Mouse (Mus musculus): Measurements from ENCODE around the gene Dgkg. TPM values are rescaled to one million over a fixed set of nuclear protein-coding genes. Genes with fewer than 3 reads are reported as not detected.

Dgkg gene
- total RNA-seq, 1 experiment: 0.22 TPM

DNA sequence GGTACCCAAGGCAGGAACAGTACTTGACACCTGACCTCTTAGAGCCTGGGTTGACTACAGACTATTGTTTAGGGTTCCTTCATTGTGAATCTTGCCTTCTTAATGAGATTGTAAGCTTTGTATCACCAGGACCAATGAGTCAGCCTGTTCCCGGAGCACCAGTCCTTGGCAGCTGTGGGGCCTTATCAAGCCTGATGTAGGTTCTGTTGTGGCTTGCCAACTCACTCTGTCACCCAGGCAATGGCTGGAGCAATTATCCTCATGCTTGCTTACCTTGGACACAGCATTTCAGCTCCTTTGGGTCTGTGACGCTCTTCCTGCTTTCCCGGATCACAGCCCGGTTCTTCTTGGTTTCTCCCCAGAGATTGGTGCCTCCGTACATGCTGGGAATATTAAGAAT lies 157.1 kb downstream of the Dgkg start:
- Histone ChIP-seq H3K4me3 (ENCODE audit: insufficient read depth in 1 of 2, low read depth in 1 of 2, low read length in 2 of 2, poor library complexity in 1 of 2, severe bottlenecking in 1 of 2) (no peak overlapping the region), H3K9ac (ENCODE audit: insufficient read depth, low read depth, low read length, poor library complexity, severe bottlenecking) (no peak overlapping the region), H3K27ac (ENCODE audit: insufficient read depth, low read depth, low read length, poor library complexity, severe bottlenecking) (no peak overlapping the region), H3K4me1 (ENCODE audit: control insufficient read depth in 2 of 2, insufficient read depth in 2 of 2, low read length in 2 of 2, poor library complexity in 1 of 2) (peaks cover 4 to 7% of the 10 kb centered on the region in 2 experiments; a peak in 2 of 4 replicates), H3K36me3 (ENCODE audit: control insufficient read depth, insufficient read depth, low read length, poor library complexity, severe bottlenecking) (no peaks in the 10 kb centered on the region), H3K9me3 (ENCODE audit: control insufficient read depth, insufficient read depth, low read depth, low read length) (no peaks in the 10 kb centered on the region)
- no peak for TF ChIP-seq ZNF384 (IDR thresholded peaks at IDR 0.05; ENCODE audit: low read depth, low read length)
- no peak for TF ChIP-seq CHD2 (IDR thresholded peaks at IDR 0.05; ENCODE audit: low read depth, low read length)
- TF ChIP-seq ZC3H11A (IDR thresholded peaks at IDR 0.05; ENCODE audit: borderline replicate concordance, low read depth, low read length): no peak
- no peak for TF ChIP-seq HCFC1 (IDR thresholded peaks at IDR 0.05; ENCODE audit: borderline replicate concordance, insufficient read depth, low read length)
- TF ChIP-seq MAFK (IDR thresholded peaks at IDR 0.05; ENCODE audit: insufficient read depth, low read depth, low read length): no peak
- DNase-seq (ENCODE audit: low read depth, low spot score): no peak
- in situ Hi-C loops (cut with MboI; ENCODE audit: low sequenced_read_pairs in 2 of 2, unreplicated experiment in 2 of 2): no loop called here

DNA sequence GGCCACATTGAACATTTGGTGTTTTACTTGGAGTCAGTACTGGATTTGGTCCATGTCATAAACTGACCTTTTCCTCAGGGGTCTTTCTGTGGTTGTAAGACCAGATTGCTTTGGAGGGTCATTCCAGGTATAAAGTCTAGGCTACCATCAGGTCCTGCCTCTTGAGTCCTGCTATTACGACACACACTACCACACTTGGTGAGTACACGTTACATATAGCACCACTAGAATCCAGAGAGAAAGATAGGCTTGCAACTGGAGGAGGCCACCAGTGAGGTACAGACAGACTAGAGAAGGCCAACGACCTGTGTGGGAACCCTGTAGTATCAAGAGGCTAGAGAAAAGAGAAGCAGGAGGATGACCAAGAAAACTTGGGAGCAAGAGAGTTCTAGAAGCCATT lies 157.6 kb downstream of the Dgkg start:
- in situ Hi-C loops (cut with MboI; ENCODE audit: low sequenced_read_pairs in 2 of 2, unreplicated experiment in 2 of 2): no loop called here
- Histone ChIP-seq H3K4me1 (ENCODE audit: control insufficient read depth in 2 of 2, insufficient read depth in 2 of 2, low read length in 2 of 2, poor library complexity in 1 of 2) (peaks cover 4 to 7% of the 10 kb centered on the region in 2 experiments; a peak in 2 of 4 replicates), H3K9me3 (ENCODE audit: control insufficient read depth, insufficient read depth, low read depth, low read length) (no peaks in the 10 kb centered on the region), H3K27ac (ENCODE audit: insufficient read depth, low read depth, low read length, poor library complexity, severe bottlenecking) (no peak overlapping the region), H3K36me3 (ENCODE audit: control insufficient read depth, insufficient read depth, low read length, poor library complexity, severe bottlenecking) (no peaks in the 10 kb centered on the region), H3K4me3 (ENCODE audit: insufficient read depth in 1 of 2, low read depth in 1 of 2, low read length in 2 of 2, poor library complexity in 1 of 2, severe bottlenecking in 1 of 2) (no peak overlapping the region), H3K9ac (ENCODE audit: insufficient read depth, low read depth, low read length, poor library complexity, severe bottlenecking) (no peak overlapping the region)
- no peak for DNase-seq (ENCODE audit: low read depth, low spot score)
- TF ChIP-seq MAFK (IDR thresholded peaks at IDR 0.05; ENCODE audit: insufficient read depth, low read depth, low read length) (no peak), ZNF384 (IDR thresholded peaks at IDR 0.05; ENCODE audit: low read depth, low read length) (no peak), ZC3H11A (IDR thresholded peaks at IDR 0.05; ENCODE audit: borderline replicate concordance, low read depth, low read length) (no peak), HCFC1 (IDR thresholded peaks at IDR 0.05; ENCODE audit: borderline replicate concordance, insufficient read depth, low read length) (no peak), CHD2 (IDR thresholded peaks at IDR 0.05; ENCODE audit: low read depth, low read length) (no peak)

DNA sequence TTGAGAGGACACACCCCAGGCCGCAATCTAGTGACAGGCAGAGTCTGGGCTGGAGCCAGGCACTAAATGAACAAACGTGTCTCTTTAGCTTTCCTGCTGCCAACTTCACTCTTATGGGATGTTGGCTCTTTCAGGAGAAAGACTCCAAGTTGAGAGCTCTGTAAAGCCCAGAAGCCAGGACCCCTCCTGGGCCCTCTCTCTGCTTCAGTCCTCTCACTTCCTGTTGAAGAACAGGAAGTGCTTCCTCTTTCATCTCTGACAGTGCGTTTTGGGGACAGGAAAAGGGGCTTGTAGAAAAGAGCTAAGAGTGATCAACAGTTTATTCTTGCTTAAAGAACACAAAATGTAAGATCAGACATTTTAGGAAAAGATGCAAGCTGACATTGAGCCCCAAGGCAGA lies 159.0 kb downstream of the Dgkg start:
- DNase-seq (ENCODE audit: low read depth, low spot score): no peak
- no peak overlapping the region for H3K9ac ChIP-seq (ENCODE audit: insufficient read depth, low read depth, low read length, poor library complexity, severe bottlenecking)
- H3K4me3 ChIP-seq (ENCODE audit: insufficient read depth in 1 of 2, low read depth in 1 of 2, low read length in 2 of 2, poor library complexity in 1 of 2, severe bottlenecking in 1 of 2): no peak overlapping the region
- H3K27ac ChIP-seq (ENCODE audit: insufficient read depth, low read depth, low read length, poor library complexity, severe bottlenecking): no peak overlapping the region
- TF ChIP-seq MAFK (IDR thresholded peaks at IDR 0.05; ENCODE audit: insufficient read depth, low read depth, low read length): no peak
- no peak for TF ChIP-seq ZC3H11A (IDR thresholded peaks at IDR 0.05; ENCODE audit: borderline replicate concordance, low read depth, low read length)
- no peak for TF ChIP-seq CHD2 (IDR thresholded peaks at IDR 0.05; ENCODE audit: low read depth, low read length)
- no peak for TF ChIP-seq ZNF384 (IDR thresholded peaks at IDR 0.05; ENCODE audit: low read depth, low read length)
- H3K36me3 ChIP-seq (ENCODE audit: control insufficient read depth, insufficient read depth, low read length, poor library complexity, severe bottlenecking): no peaks in the 10 kb centered on the region
- in situ Hi-C loops (cut with MboI; ENCODE audit: low sequenced_read_pairs in 2 of 2, unreplicated experiment in 2 of 2): no loop called here
- no peaks in the 10 kb centered on the region for H3K9me3 ChIP-seq (ENCODE audit: control insufficient read depth, insufficient read depth, low read depth, low read length)
- H3K4me1 ChIP-seq (ENCODE audit: control insufficient read depth in 2 of 2, insufficient read depth in 2 of 2, low read length in 2 of 2, poor library complexity in 1 of 2): no peaks in the 10 kb centered on the region

DNA sequence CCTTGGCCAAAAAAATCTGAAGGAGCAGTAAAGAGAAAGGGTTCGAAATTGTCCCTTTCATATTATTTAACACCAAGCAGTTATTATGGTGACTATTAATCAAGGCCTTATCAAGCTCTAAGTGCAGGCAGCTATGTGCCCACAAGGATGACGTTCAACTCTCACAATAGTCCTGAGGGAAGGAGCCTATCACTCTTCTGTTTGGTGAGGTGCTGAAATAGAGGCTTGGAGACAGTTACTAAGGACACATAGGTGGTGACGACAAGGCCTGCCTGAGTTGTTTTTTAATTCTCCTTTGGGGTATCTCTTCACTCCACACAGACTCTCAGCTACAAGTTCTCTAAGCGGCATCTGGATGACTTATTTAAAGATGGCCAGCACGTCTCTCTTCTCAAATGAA lies 161.8 kb downstream of the Dgkg start:
- TF ChIP-seq HCFC1 (IDR thresholded peaks at IDR 0.05; ENCODE audit: borderline replicate concordance, insufficient read depth, low read length) (no peak), CHD2 (IDR thresholded peaks at IDR 0.05; ENCODE audit: low read depth, low read length) (no peak), MAFK (IDR thresholded peaks at IDR 0.05; ENCODE audit: insufficient read depth, low read depth, low read length) (no peak), ZC3H11A (IDR thresholded peaks at IDR 0.05; ENCODE audit: borderline replicate concordance, low read depth, low read length) (no peak), ZNF384 (IDR thresholded peaks at IDR 0.05; ENCODE audit: low read depth, low read length) (no peak)
- H3K27ac ChIP-seq (ENCODE audit: insufficient read depth, low read depth, low read length, poor library complexity, severe bottlenecking): no peak overlapping the region
- H3K4me3 ChIP-seq (ENCODE audit: insufficient read depth in 1 of 2, low read depth in 1 of 2, low read length in 2 of 2, poor library complexity in 1 of 2, severe bottlenecking in 1 of 2): no peak overlapping the region
- H3K9me3 ChIP-seq (ENCODE audit: control insufficient read depth, insufficient read depth, low read depth, low read length): no peaks in the 10 kb centered on the region
- no peak for DNase-seq (ENCODE audit: low read depth, low spot score)
- in situ Hi-C loops (cut with MboI; ENCODE audit: low sequenced_read_pairs in 2 of 2, unreplicated experiment in 2 of 2): no loop called here
- H3K4me1 ChIP-seq (ENCODE audit: control insufficient read depth in 2 of 2, insufficient read depth in 2 of 2, low read length in 2 of 2, poor library complexity in 1 of 2): peaks cover 0 to 4% of the 10 kb centered on the region in 2 experiments; a peak in 1 of 4 replicates
- no peak overlapping the region for H3K9ac ChIP-seq (ENCODE audit: insufficient read depth, low read depth, low read length, poor library complexity, severe bottlenecking)
- H3K36me3 ChIP-seq (ENCODE audit: control insufficient read depth, insufficient read depth, low read length, poor library complexity, severe bottlenecking): no peaks in the 10 kb centered on the region

DNA sequence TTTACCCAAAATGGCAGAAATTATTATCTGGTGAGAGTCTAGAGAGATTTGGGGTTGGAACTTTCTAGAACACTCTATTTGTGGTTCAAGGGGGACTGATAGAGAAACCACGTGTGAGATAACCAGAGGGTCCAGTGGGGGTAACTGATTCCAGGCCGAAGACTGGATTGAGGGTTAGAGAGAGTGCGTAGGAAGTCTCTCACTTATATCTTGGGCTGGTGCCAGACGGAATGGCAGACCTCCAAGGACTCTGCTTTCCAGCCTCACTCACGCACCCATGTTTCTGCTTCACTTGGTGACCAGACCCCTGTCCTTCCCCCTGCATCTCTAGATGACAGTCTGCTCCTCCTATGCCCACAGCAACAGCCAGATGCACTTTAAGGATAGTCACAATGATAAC lies 162.2 kb downstream of the Dgkg start:
- Histone ChIP-seq H3K9ac (ENCODE audit: insufficient read depth, low read depth, low read length, poor library complexity, severe bottlenecking) (no peak overlapping the region), H3K9me3 (ENCODE audit: control insufficient read depth, insufficient read depth, low read depth, low read length) (no peaks in the 10 kb centered on the region), H3K36me3 (ENCODE audit: control insufficient read depth, insufficient read depth, low read length, poor library complexity, severe bottlenecking) (no peaks in the 10 kb centered on the region), H3K4me1 (ENCODE audit: control insufficient read depth in 2 of 2, insufficient read depth in 2 of 2, low read length in 2 of 2, poor library complexity in 1 of 2) (peaks cover 0 to 5% of the 10 kb centered on the region in 2 experiments; a peak in 1 of 4 replicates), H3K27ac (ENCODE audit: insufficient read depth, low read depth, low read length, poor library complexity, severe bottlenecking) (no peak overlapping the region), H3K4me3 (ENCODE audit: insufficient read depth in 1 of 2, low read depth in 1 of 2, low read length in 2 of 2, poor library complexity in 1 of 2, severe bottlenecking in 1 of 2) (no peak overlapping the region)
- in situ Hi-C loops (cut with MboI; ENCODE audit: low sequenced_read_pairs in 2 of 2, unreplicated experiment in 2 of 2): no loop called here
- no peak for DNase-seq (ENCODE audit: low read depth, low spot score)
- TF ChIP-seq ZC3H11A (IDR thresholded peaks at IDR 0.05; ENCODE audit: borderline replicate concordance, low read depth, low read length): no peak
- no peak for TF ChIP-seq ZNF384 (IDR thresholded peaks at IDR 0.05; ENCODE audit: low read depth, low read length)
- no peak for TF ChIP-seq CHD2 (IDR thresholded peaks at IDR 0.05; ENCODE audit: low read depth, low read length)
- no peak for TF ChIP-seq MAFK (IDR thresholded peaks at IDR 0.05; ENCODE audit: insufficient read depth, low read depth, low read length)
- TF ChIP-seq HCFC1 (IDR thresholded peaks at IDR 0.05; ENCODE audit: borderline replicate concordance, insufficient read depth, low read length): no peak
